Mouse (Mus musculus) left cerebral cortex, postnatal 36 days (tissue): Measurements from ENCODE around the gene Vcam1. TPM values are rescaled to one million over a fixed set of nuclear protein-coding genes. Genes with fewer than 3 reads are reported as not detected.

ENCODE experiments used
- DNase-seq, 2 experiments: peaks; one replicate each; pipeline ENCODE4 v3.0.0; 2021 to 2022; ENCODE audit warnings: low spot score in 2 of 2, mixed read lengths in 1 of 2
- intact Hi-C: fragments of 180-260 bp; cut with DNase I; formaldehyde crosslinking; loops from one replicate; pipeline ENCODE4 v1.15.1; 2025
- total RNA-seq, 2 experiments: library from RNA; stranded (reverse); gene quantifications; 2 replicates each; pipeline ENCODE4 v1.2.3; 2021

Vcam1 gene
- total RNA-seq, 2 experiments from 2014 or later = 20.4 to 26.0 TPM

GRCm38 (mm10) chr3:116127836-116128235, 1.7 kb downstream of the Vcam1 start:
- intact Hi-C loops = no loop called here
- DNase-seq = no peak

GRCm38 (mm10) chr3:116127281-116127680, 2.2 kb downstream of the Vcam1 start:
- intact Hi-C loops = no loop called here
- no peak for DNase-seq

- intact Hi-C loops = no loop called here
- no peak for DNase-seq
Observed at GRCm38 (mm10) chr3:116126508-116127190, 2.8 kb downstream of the Vcam1 start.

GRCm38 (mm10) chr3:116126070-116126469, 3.4 kb downstream of the Vcam1 start:
- DNase-seq = no peak
- intact Hi-C loops = no loop called here

GRCm38 (mm10) chr3:116123827-116124226, 5.7 kb downstream of the Vcam1 start:
- intact Hi-C loops = no loop called here

GRCm38 (mm10) chr3:116122696-116123095, 6.8 kb downstream of the Vcam1 start:
- intact Hi-C loops = no loop called here

More at GRCm38 (mm10) chr3:116123827-116124226, 5.7 kb downstream of the Vcam1 start:
- no peak for DNase-seq

GRCm38 (mm10) chr3:116121026-116121425, 8.5 kb downstream of the Vcam1 start:
- intact Hi-C loops = no loop called here
- no peak for DNase-seq

More at GRCm38 (mm10) chr3:116122696-116123095, 6.8 kb downstream of the Vcam1 start:
- no peak for DNase-seq

GRCm38 (mm10) chr3:116120391-116120790, 9.1 kb downstream of the Vcam1 start:
- no peak for DNase-seq
- intact Hi-C loops = no loop called here

GRCm38 (mm10) chr3:116119162-116119561, 10.3 kb downstream of the Vcam1 start:
- intact Hi-C loops = no loop called here
- no peak for DNase-seq

GRCm38 (mm10) chr3:116117046-116117445, 12.4 kb downstream of the Vcam1 start:
- intact Hi-C loops = no loop called here
- DNase-seq = no peak

GRCm38 (mm10) chr3:116114249-116115188, 15.0 kb downstream of the Vcam1 start:
- DNase-seq = no peak

GRCm38 (mm10) chr3:116113443-116114241, 15.8 kb downstream of the Vcam1 start:
- intact Hi-C loops = no loop called here
- DNase-seq = no peak

More at GRCm38 (mm10) chr3:116114249-116115188, 15.0 kb downstream of the Vcam1 start:
- intact Hi-C loops = no loop called here

- intact Hi-C loops = no loop called here
Observed at GRCm38 (mm10) chr3:116112816-116113405, 16.6 kb downstream of the Vcam1 start.

GRCm38 (mm10) chr3:116105713-116106112, 23.8 kb downstream of the Vcam1 start:
- intact Hi-C loops = no loop called here
- DNase-seq = no peak

More at GRCm38 (mm10) chr3:116112816-116113405, 16.6 kb downstream of the Vcam1 start:
- no peak for DNase-seq

GRCm38 (mm10) chr3:116104866-116105647, 24.4 kb downstream of the Vcam1 start:
- peak in 1 of 2 experiments; percentile 24 for DNase-seq
- intact Hi-C loops = no loop called here

GRCm38 (mm10) chr3:116104270-116104669, 25.2 kb downstream of the Vcam1 start:
- no peak for DNase-seq
- intact Hi-C loops = no loop called here

- DNase-seq = no peak
- intact Hi-C loops = no loop called here
Observed at GRCm38 (mm10) chr3:116100850-116101249, 28.6 kb downstream of the Vcam1 start.

- intact Hi-C loops = no loop called here
- no peak for DNase-seq
Observed at GRCm38 (mm10) chr3:116095934-116096333, 33.6 kb downstream of the Vcam1 start.

GRCm38 (mm10) chr3:116095312-116095711, 34.2 kb downstream of the Vcam1 start:
- intact Hi-C loops = no loop called here
- no peak for DNase-seq
